Mouse (Mus musculus) liver, embryonic 15.5 days (tissue): ENCODE measurements around the gene Chic1. TPM values are rescaled to one million over a fixed set of nuclear protein-coding genes. Genes with fewer than 3 reads are reported as not detected.

Experiments
- ATAC-seq: fragments of 200-750 bp; cut with Nextera tagmentation; 2 replicates; pipeline ENCODE4 v1.8.0; 2017; ENCODE audit warnings: moderate number of reproducible peaks, mild to moderate bottlenecking, moderate library complexity; ENCODE audit not compliant: insufficient read depth
- H3K27ac ChIP-seq: fragments of 300-500 bp; sonication (generic); replicated peaks from 2 replicates; pipeline ENCODE4 v1.5.1; 2015; ENCODE audit warnings: mild to moderate bottlenecking, inconsistent platforms
- H3K27me3 ChIP-seq: fragments of 300-500 bp; sonication (generic); 2 replicates; pipeline ENCODE4 v1.6.1; 2015; ENCODE audit warnings: mild to moderate bottlenecking, inconsistent platforms
- H3K36me3 ChIP-seq: fragments of 300-500 bp; sonication (generic); replicated peaks from 2 replicates; pipeline ENCODE4 v1.6.1; 2015; ENCODE audit warnings: moderate library complexity, mild to moderate bottlenecking, inconsistent platforms
- H3K4me1 ChIP-seq: fragments of 300-500 bp; sonication (generic); replicated peaks from 2 replicates; pipeline ENCODE4 v1.6.1; 2015; ENCODE audit warnings: inconsistent platforms
- H3K4me2 ChIP-seq: fragments of 300-500 bp; sonication (generic); 2 replicates; pipeline ENCODE4 v1.6.1; 2015; ENCODE audit warnings: moderate library complexity, mild to moderate bottlenecking, inconsistent platforms
- H3K4me3 ChIP-seq: fragments of 300-500 bp; sonication (generic); replicated peaks from 2 replicates; pipeline ENCODE4 v1.5.1; 2015; ENCODE audit warnings: mild to moderate bottlenecking, inconsistent platforms
- H3K9ac ChIP-seq: fragments of 300-500 bp; sonication (generic); 2 replicates; pipeline ENCODE4 v1.6.1; 2015; ENCODE audit warnings: moderate library complexity, mild to moderate bottlenecking, inconsistent platforms
- H3K9me3 ChIP-seq: fragments of 300-500 bp; sonication (generic); replicated peaks from 2 replicates; pipeline ENCODE4 v1.6.1; 2016; ENCODE audit warnings: inconsistent platforms
- WGBS: fragments of 180-500 bp; shearing (Covaris S2); methylation state at CpG from one replicate; pipeline ENCODE4 v1.1.7; 2015; ENCODE audit warnings: mixed read lengths; ENCODE audit not compliant: insufficient replicate concordance; 5-methylcytosine and 5-hydroxymethylcytosine counted together
- polyA plus RNA-seq: library from polyadenylated mRNA; unstranded; fragments of >200 nt; fragmentation: Nextera tagmentation; extraction: Ambion mirVana; gene quantifications from 2 replicates; pipeline ENCODE4 v1.2.1, GENCODE M21; 2015

The Chic1 gene
- polyA plus RNA-seq, 1 experiment from 2014 or later, result 0.31 TPM

- Histone ChIP-seq H3K36me3 (no peaks in the 10 kb centered on the region), H3K4me1 (no peaks in the 10 kb centered on the region), H3K9me3 (no peaks in the 10 kb centered on the region), H3K9ac (no peak overlapping the region), H3K4me3 (no peak overlapping the region), H3K27me3 (peaks cover 1% of the 10 kb centered on the region; the same call in 1 of the 2 replicates), H3K27ac (no peak overlapping the region), H3K4me2 (no peak overlapping the region)
- 53% methylated on average over 5 of the region's 5 CpGs for WGBS
- no peak for ATAC-seq
Measured at GRCm38 (mm10) chrX:103366201-103366600, 9.9 kb downstream of the Chic1 start.

- 62% methylated on average over 3 of the region's 3 CpGs for WGBS
Measured at GRCm38 (mm10) chrX:103368650-103369049, 12.4 kb downstream of the Chic1 start.

GRCm38 (mm10) chrX:103371221-103371620, 14.9 kb downstream of the Chic1 start:
- H3K9me3 ChIP-seq, result no peaks in the 10 kb centered on the region
- WGBS, result 43% methylated on average over 2 of the region's 2 CpGs
- H3K4me1 ChIP-seq, result no peaks in the 10 kb centered on the region
- H3K36me3 ChIP-seq, result no peaks in the 10 kb centered on the region
- H3K4me3 ChIP-seq, result no peak overlapping the region
- no peak for ATAC-seq
- no peak overlapping the region for H3K27ac ChIP-seq
- no peak overlapping the region for H3K9ac ChIP-seq
- peaks cover 8% of the 10 kb centered on the region; the same call in 1 of the 2 replicates for H3K27me3 ChIP-seq
- H3K4me2 ChIP-seq, result no peak overlapping the region

More at GRCm38 (mm10) chrX:103368650-103369049, 12.4 kb downstream of the Chic1 start:
- H3K36me3 ChIP-seq, result no peaks in the 10 kb centered on the region
- H3K4me2 ChIP-seq, result no peak overlapping the region
- H3K27ac ChIP-seq, result no peak overlapping the region
- H3K9ac ChIP-seq, result no peak overlapping the region
- no peaks in the 10 kb centered on the region for H3K9me3 ChIP-seq
- no peaks in the 10 kb centered on the region for H3K4me1 ChIP-seq
- no peaks in the 10 kb centered on the region; the same call in 1 of the 2 replicates for H3K27me3 ChIP-seq
- no peak overlapping the region for H3K4me3 ChIP-seq
- no peak for ATAC-seq

- no peak overlapping the region for H3K9ac ChIP-seq
- no peak for ATAC-seq
- no peak overlapping the region for H3K4me2 ChIP-seq
- H3K27ac ChIP-seq, result no peak overlapping the region
- H3K4me3 ChIP-seq, result no peak overlapping the region
- peaks cover 10% of the 10 kb centered on the region; the same call in 1 of the 2 replicates for H3K27me3 ChIP-seq
- no peaks in the 10 kb centered on the region for H3K4me1 ChIP-seq
- WGBS, result 15% methylated on average over 2 of the region's 2 CpGs
- H3K9me3 ChIP-seq, result no peaks in the 10 kb centered on the region
- no peaks in the 10 kb centered on the region for H3K36me3 ChIP-seq
Measured at GRCm38 (mm10) chrX:103371627-103372026, 15.4 kb downstream of the Chic1 start.

- H3K4me2 ChIP-seq, result no peak overlapping the region
- no peaks in the 10 kb centered on the region for H3K9me3 ChIP-seq
- no peak overlapping the region for H3K27ac ChIP-seq
- 58% methylated on average over 5 of the region's 5 CpGs for WGBS
- no peak for ATAC-seq
- no peak overlapping the region for H3K9ac ChIP-seq
- H3K4me1 ChIP-seq, result no peaks in the 10 kb centered on the region
- H3K4me3 ChIP-seq, result no peak overlapping the region
- peaks cover 14% of the 10 kb centered on the region; the same call in 1 of the 2 replicates for H3K27me3 ChIP-seq
- no peaks in the 10 kb centered on the region for H3K36me3 ChIP-seq
Measured at GRCm38 (mm10) chrX:103374250-103374649, 18.0 kb downstream of the Chic1 start.

GRCm38 (mm10) chrX:103384528-103384927, 28.3 kb downstream of the Chic1 start:
- Histone ChIP-seq H3K4me3 (no peak overlapping the region), H3K4me1 (no peaks in the 10 kb centered on the region), H3K27me3 (peaks cover 26% of the 10 kb centered on the region), H3K9me3 (no peaks in the 10 kb centered on the region), H3K36me3 (no peaks in the 10 kb centered on the region), H3K9ac (no peak overlapping the region), H3K27ac (no peak overlapping the region), H3K4me2 (no peak overlapping the region)
- ATAC-seq, result no peak
- 45% methylated on average over 3 of the region's 3 CpGs for WGBS

- no peaks in the 10 kb centered on the region for H3K4me1 ChIP-seq
- no peaks in the 10 kb centered on the region for H3K9me3 ChIP-seq
Measured at GRCm38 (mm10) chrX:103388131-103388530, 31.9 kb downstream of the Chic1 start.

GRCm38 (mm10) chrX:103393841-103394240, 37.6 kb downstream of the Chic1 start:
- H3K4me3 ChIP-seq, result no peak overlapping the region
- no peak for ATAC-seq
- no peaks in the 10 kb centered on the region for H3K9me3 ChIP-seq
- whole genome bisulfite sequencing, result 23% methylated on average over 1 of the region's 1 CpGs
- no peak overlapping the region for H3K27ac ChIP-seq
- peaks cover 16% of the 10 kb centered on the region for H3K27me3 ChIP-seq
- no peak overlapping the region for H3K4me2 ChIP-seq
- H3K36me3 ChIP-seq, result no peaks in the 10 kb centered on the region
- no peaks in the 10 kb centered on the region for H3K4me1 ChIP-seq
- no peak overlapping the region for H3K9ac ChIP-seq

More at GRCm38 (mm10) chrX:103388131-103388530, 31.9 kb downstream of the Chic1 start:
- WGBS, result 63% methylated on average over 3 of the region's 3 CpGs
- no peak overlapping the region for H3K9ac ChIP-seq
- no peak overlapping the region for H3K4me3 ChIP-seq
- H3K36me3 ChIP-seq, result no peaks in the 10 kb centered on the region
- no peak for ATAC-seq
- H3K4me2 ChIP-seq, result no peak overlapping the region
- H3K27me3 ChIP-seq, result peaks cover 24% of the 10 kb centered on the region
- H3K27ac ChIP-seq, result no peak overlapping the region

- H3K9me3 ChIP-seq, result no peaks in the 10 kb centered on the region
- peaks cover 21% of the 10 kb centered on the region for H3K27me3 ChIP-seq
- WGBS, result 44% methylated on average over 13 of the region's 13 CpGs
- no peak for ATAC-seq
- no peak overlapping the region for H3K27ac ChIP-seq
- H3K36me3 ChIP-seq, result no peaks in the 10 kb centered on the region
- H3K4me1 ChIP-seq, result no peaks in the 10 kb centered on the region
- no peak overlapping the region for H3K4me3 ChIP-seq
- no peak overlapping the region for H3K9ac ChIP-seq
- H3K4me2 ChIP-seq, result no peak overlapping the region
Measured at GRCm38 (mm10) chrX:103405021-103405420, 48.7 kb downstream of the Chic1 start.

- WGBS, result 56% methylated on average over 5 of the region's 5 CpGs
Measured at GRCm38 (mm10) chrX:103414167-103414566, 57.9 kb downstream of the Chic1 start, which contains the start of gene Tsx. TSS of gene Tsx (plus strand) at chrX:103414467.

GRCm38 (mm10) chrX:103421710-103422109, 65.4 kb downstream of the Chic1 start, which contains the start of gene Gm26992:
TSS of gene Gm26992 (plus strand) at chrX:103422010.
- Histone ChIP-seq H3K4me1 (no peaks in the 10 kb centered on the region), H3K9me3 (no peaks in the 10 kb centered on the region), H3K27ac (no peak within 1 kb of the TSS), H3K36me3 (no peaks in the 10 kb centered on the region), H3K4me2 (no peak within 1 kb of the TSS), H3K27me3 (peaks cover 33% of the 10 kb centered on the region), H3K4me3 (no peak within 1 kb of the TSS), H3K9ac (no peak within 1 kb of the TSS)
- no peak for ATAC-seq
- 63% methylated on average over 2 of the region's 2 CpGs for WGBS

More at GRCm38 (mm10) chrX:103414167-103414566, 57.9 kb downstream of the Chic1 start, which contains the start of gene Tsx:
- H3K27ac ChIP-seq, result no peak within 1 kb of the TSS
- H3K9me3 ChIP-seq, result no peaks in the 10 kb centered on the region
- no peak within 1 kb of the TSS for H3K4me3 ChIP-seq
- H3K4me1 ChIP-seq, result no peaks in the 10 kb centered on the region
- no peak within 1 kb of the TSS for H3K9ac ChIP-seq
- ATAC-seq, result no peak
- H3K36me3 ChIP-seq, result no peaks in the 10 kb centered on the region
- H3K4me2 ChIP-seq, result no peak within 1 kb of the TSS
- H3K27me3 ChIP-seq, result peaks cover 50% of the 10 kb centered on the region

- no peak for ATAC-seq
- Histone ChIP-seq H3K9ac (no peak overlapping the region), H3K27ac (no peak overlapping the region), H3K27me3 (peaks cover 31% of the 10 kb centered on the region), H3K36me3 (no peaks in the 10 kb centered on the region), H3K4me3 (no peak overlapping the region), H3K4me2 (no peak overlapping the region), H3K4me1 (no peaks in the 10 kb centered on the region), H3K9me3 (no peaks in the 10 kb centered on the region)
- 54% methylated on average over 7 of the region's 7 CpGs for WGBS
Measured at GRCm38 (mm10) chrX:103427677-103428076, 71.4 kb downstream of the Chic1 start.
